Mouse (Mus musculus) cerebellum, adult 2 months (tissue): ENCODE results near the gene Ythdf2.

Source experiments
- CTCF ChIP-seq: fragments of 200-500 bp; IDR thresholded peaks from 2 replicates; pipeline ENCODE4 v1.5.1; 2011; ENCODE audit warnings: low read depth, mild to moderate bottlenecking, control low read depth, low read length, moderate library complexity, borderline replicate concordance; ENCODE audit not compliant: insufficient read depth
- POLR2A ChIP-seq: fragments of 200-500 bp; IDR thresholded peaks from 2 replicates; pipeline ENCODE4 v1.6.1; 2011; ENCODE audit warnings: low read length, control low read depth, borderline replicate concordance; ENCODE audit not compliant: insufficient read depth

DNA sequence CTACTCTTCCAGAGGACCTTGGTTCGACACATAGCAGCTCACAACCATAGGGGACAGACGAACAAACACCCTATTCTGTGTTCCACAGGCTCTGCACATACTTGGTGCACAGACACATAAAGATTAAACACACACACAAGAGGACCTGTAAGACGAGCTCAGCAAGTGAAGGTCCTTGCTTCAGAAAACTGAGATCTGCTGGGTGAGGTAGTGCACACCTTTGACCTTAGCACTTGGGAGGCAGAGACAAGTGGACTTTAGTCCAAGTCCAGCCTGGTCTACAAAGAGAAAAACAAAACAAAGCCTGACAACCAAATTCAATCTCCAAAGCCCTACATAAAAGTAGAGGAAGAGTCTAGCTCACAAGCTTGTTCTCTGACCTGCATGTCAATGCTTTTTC, 17.1 kb downstream of the Ythdf2 start:
- TF ChIP-seq POLR2A = no peak
- TF ChIP-seq CTCF = no peak
